Mouse (Mus musculus) hindbrain, embryonic 10.5 days (tissue): ENCODE data around the gene Wipi1. TPM values are rescaled to one million over a fixed set of nuclear protein-coding genes. Genes with fewer than 3 reads are reported as not detected.
"Not testable (repeated sequence)": the region's sequence is repeated elsewhere in the genome, so short reads cannot be mapped to it uniquely, and the experiment has no call there.

Experiments used
- DNase-seq: peaks from one replicate; pipeline ENCODE4 v3.0.0-alpha.2; 2017; ENCODE audit warnings: low spot score
- H3K27ac ChIP-seq: fragments of 300-500 bp; sonication (generic); 2 replicates; pipeline ENCODE4 v1.5.1; 2016; ENCODE audit warnings: mild to moderate bottlenecking, moderate library complexity
- H3K27me3 ChIP-seq: fragments of 300-500 bp; sonication (generic); 2 replicates; pipeline ENCODE4 v1.6.1; 2016; ENCODE audit warnings: mild to moderate bottlenecking; ENCODE audit not compliant: poor library complexity, insufficient read depth, severe bottlenecking
- H3K36me3 ChIP-seq: fragments of 300-500 bp; sonication (generic); 2 replicates; pipeline ENCODE4 v1.6.1; 2016; ENCODE audit warnings: mild to moderate bottlenecking, moderate library complexity
- H3K4me1 ChIP-seq: fragments of 300-500 bp; sonication (generic); replicated peaks from 2 replicates; pipeline ENCODE4 v1.6.1; 2016; ENCODE audit warnings: mild to moderate bottlenecking
- H3K4me3 ChIP-seq: fragments of 300-500 bp; sonication (generic); 2 replicates; pipeline ENCODE4 v1.5.1; 2016; ENCODE audit warnings: mild to moderate bottlenecking, moderate library complexity
- H3K9me3 ChIP-seq: fragments of 300-500 bp; sonication (generic); 2 replicates; pipeline ENCODE4 v1.6.1; 2016; ENCODE audit warnings: mild to moderate bottlenecking, moderate library complexity
- WGBS: fragments of 180-500 bp; shearing (Covaris S2); methylation state at CpG from one replicate; pipeline ENCODE4 v1.1.7; 2016; 5-methylcytosine and 5-hydroxymethylcytosine counted together
- polyA plus RNA-seq: library from polyadenylated mRNA; unstranded; fragments of >200 nt; fragmentation: Nextera tagmentation; extraction: Ambion mirVana; gene quantifications from 2 replicates; pipeline ENCODE4 v1.2.1, GENCODE M21; 2016

Wipi1 gene
- 16.0 and 16.2 TPM in 2 replicates for polyA plus RNA-seq

- peaks cover 8% of the 10 kb centered on the region for H3K27me3 ChIP-seq
- peak within 1 kb of the TSS; percentile 91 for H3K27ac ChIP-seq
- H3K4me1 ChIP-seq = peaks cover 28% of the 10 kb centered on the region
- DNase-seq = peak; percentile 99
- H3K4me3 ChIP-seq = peak within 1 kb of the TSS; percentile 81
- under 1% methylated on average over 58 of the region's 58 CpGs for WGBS
- no peaks in the 10 kb centered on the region for H3K36me3 ChIP-seq
- H3K9me3 ChIP-seq = no peaks in the 10 kb centered on the region
These were observed at the start of gene Wipi1 for GRCm38 (mm10) chr11:109611303-109612149. TSS of gene Wipi1 (minus strand) at chr11:109611967.

GRCm38 (mm10) chr11:109660526-109660925 is 48.8 kb upstream of the Wipi1 start:
- H3K4me3 ChIP-seq, H3K9me3 ChIP-seq, H3K4me1 ChIP-seq, H3K27me3 ChIP-seq, H3K27ac ChIP-seq, DNase-seq: not testable (repeated sequence)
- peaks cover 98% of the 10 kb centered on the region for H3K36me3 ChIP-seq
- 89% methylated on average over 8 of the region's 8 CpGs for WGBS

- 90% methylated on average over 7 of the region's 7 CpGs for WGBS
- Histone ChIP-seq H3K27me3 (no peaks in the 10 kb centered on the region), H3K36me3 (peaks cover 78% of the 10 kb centered on the region), H3K4me3 (no peak overlapping the region), H3K4me1 (peaks cover 24% of the 10 kb centered on the region), H3K9me3 (no peaks in the 10 kb centered on the region), H3K27ac (no peak overlapping the region)
- no peak for DNase-seq
These were observed 44.5 kb upstream of the Wipi1 start for GRCm38 (mm10) chr11:109656232-109656631.

- Histone ChIP-seq H3K27ac (no peak overlapping the region), H3K4me3 (no peak overlapping the region), H3K4me1 (peaks cover 32% of the 10 kb centered on the region), H3K36me3 (peaks cover 62% of the 10 kb centered on the region), H3K9me3 (no peaks in the 10 kb centered on the region), H3K27me3 (no peaks in the 10 kb centered on the region)
- 92% methylated on average over 6 of the region's 6 CpGs for WGBS
- DNase-seq = no peak
These were observed 42.8 kb upstream of the Wipi1 start for GRCm38 (mm10) chr11:109654581-109654980.

GRCm38 (mm10) chr11:109653201-109653600 is 41.4 kb upstream of the Wipi1 start:
- Histone ChIP-seq H3K4me3 (peak overlapping the region; percentile 99; the same call in 1 of the 2 replicates), H3K4me1 (peaks cover 44% of the 10 kb centered on the region), H3K9me3 (no peaks in the 10 kb centered on the region), H3K36me3 (peaks cover 49% of the 10 kb centered on the region), H3K27me3 (peaks cover 9% of the 10 kb centered on the region; the same call in 1 of the 2 replicates), H3K27ac (0 out of 2 replicates have a peak overlapping the region, but pooled peaks have one; percentile 9)
- no peak for DNase-seq
- WGBS = 80% methylated on average over 8 of the region's 8 CpGs

- Histone ChIP-seq H3K27ac (0 out of 2 replicates have a peak overlapping the region, but pooled peaks have one; percentile 99), H3K27me3 (peaks cover 9% of the 10 kb centered on the region; the same call in 1 of the 2 replicates), H3K4me3 (peak overlapping the region; percentile 99), H3K4me1 (peaks cover 44% of the 10 kb centered on the region), H3K9me3 (no peaks in the 10 kb centered on the region), H3K36me3 (peaks cover 43% of the 10 kb centered on the region)
- WGBS = 79% methylated on average over 6 of the region's 6 CpGs
- no peak for DNase-seq
These were observed 40.7 kb upstream of the Wipi1 start for GRCm38 (mm10) chr11:109652505-109652904.

GRCm38 (mm10) chr11:109651566-109652024 is 39.8 kb upstream of the Wipi1 start:
- Histone ChIP-seq H3K9me3 (no peaks in the 10 kb centered on the region), H3K4me3 (peak overlapping the region; percentile 99), H3K27ac (peak overlapping the region; percentile 99), H3K36me3 (peaks cover 34% of the 10 kb centered on the region), H3K27me3 (peaks cover 9% of the 10 kb centered on the region; the same call in 1 of the 2 replicates), H3K4me1 (peaks cover 44% of the 10 kb centered on the region)
- peak; percentile 50 for DNase-seq
- under 1% methylated on average over 21 of the region's 21 CpGs for WGBS

- Histone ChIP-seq H3K27me3 (peaks cover 9% of the 10 kb centered on the region; the same call in 1 of the 2 replicates), H3K4me3 (peak overlapping the region; percentile 99), H3K4me1 (peaks cover 44% of the 10 kb centered on the region), H3K36me3 (peaks cover 28% of the 10 kb centered on the region), H3K9me3 (no peaks in the 10 kb centered on the region), H3K27ac (peak overlapping the region; percentile 99)
- under 1% methylated on average over 88 of the region's 90 CpGs for WGBS
- peak; percentile 95 for DNase-seq
These were observed 39.2 kb upstream of the Wipi1 start for GRCm38 (mm10) chr11:109650788-109651565.

- Histone ChIP-seq H3K27ac (peak overlapping the region; percentile 99), H3K9me3 (no peaks in the 10 kb centered on the region), H3K4me3 (peak overlapping the region; percentile 99), H3K27me3 (peaks cover 9% of the 10 kb centered on the region; the same call in 1 of the 2 replicates), H3K4me1 (peaks cover 44% of the 10 kb centered on the region), H3K36me3 (peaks cover 19% of the 10 kb centered on the region)
- peak; percentile 78 for DNase-seq
- under 1% methylated on average over 31 of the region's 31 CpGs for WGBS
These were observed 38.4 kb upstream of the Wipi1 start for GRCm38 (mm10) chr11:109649975-109650701.

GRCm38 (mm10) chr11:109649206-109649605 is 37.4 kb upstream of the Wipi1 start, which contains the start of gene Prkar1a:
TSS of gene Prkar1a (plus strand) at chr11:109649405.
- 52% methylated on average over 8 of the region's 8 CpGs for WGBS
- peak within 1 kb of the TSS; percentile 99 for H3K4me3 ChIP-seq
- peaks cover 9% of the 10 kb centered on the region; the same call in 1 of the 2 replicates for H3K27me3 ChIP-seq
- H3K9me3 ChIP-seq = no peaks in the 10 kb centered on the region
- peaks cover 44% of the 10 kb centered on the region for H3K4me1 ChIP-seq
- DNase-seq = no peak
- H3K27ac ChIP-seq = peak within 1 kb of the TSS; percentile 99
- H3K36me3 ChIP-seq = peaks cover 10% of the 10 kb centered on the region

- H3K4me3 ChIP-seq = no peak overlapping the region
- 52% methylated on average over 7 of the region's 7 CpGs for WGBS
- no peaks in the 10 kb centered on the region for H3K9me3 ChIP-seq
- peaks cover 40% of the 10 kb centered on the region for H3K4me1 ChIP-seq
- peaks cover 9% of the 10 kb centered on the region; the same call in 1 of the 2 replicates for H3K27me3 ChIP-seq
- peaks cover 3% of the 10 kb centered on the region for H3K36me3 ChIP-seq
- DNase-seq = no peak
- peak overlapping the region; percentile 40; the same call in 1 of the 2 replicates for H3K27ac ChIP-seq
These were observed 36.7 kb upstream of the Wipi1 start for GRCm38 (mm10) chr11:109648510-109648909.
